Mouse (Mus musculus) adrenal gland, adult 8-10 months (tissue): ENCODE data around the gene Atg16l1. TPM values are rescaled to one million over a fixed set of nuclear protein-coding genes. Genes with fewer than 3 reads are reported as not detected.
"Not testable (repeated sequence)": the region's sequence is repeated elsewhere in the genome, so short reads cannot be mapped to it uniquely, and the experiment has no call there.

Experiments used
- DNase-seq: peaks from one replicate; pipeline ENCODE4 v3.0.0; 2022
- total RNA-seq, 4 experiments: library from RNA; stranded (reverse); gene quantifications; 2 replicates each; pipeline ENCODE4 v1.2.4; 2022

Gene Atg16l1
- total RNA-seq, 4 experiments from 2014 or later: 30.1 to 46.9 (median 34.6) TPM

- DNase-seq: no peak
Observed at GRCm38 (mm10) chr1:87774845-87775244, 19.2 kb downstream of the Atg16l1 start.

GRCm38 (mm10) chr1:87779204-87779785, 23.6 kb downstream of the Atg16l1 start:
- no peak for DNase-seq

- no peak for DNase-seq
Observed at GRCm38 (mm10) chr1:87785703-87786102, 30.0 kb downstream of the Atg16l1 start.

- no peak for DNase-seq
Observed at GRCm38 (mm10) chr1:87786251-87786650, 30.6 kb downstream of the Atg16l1 start.

- DNase-seq: no peak
Observed at GRCm38 (mm10) chr1:87789665-87790064, 34.0 kb downstream of the Atg16l1 start.

- DNase-seq: no peak
Observed at GRCm38 (mm10) chr1:87792438-87793137, 36.9 kb downstream of the Atg16l1 start.

GRCm38 (mm10) chr1:87793138-87793449, 37.4 kb downstream of the Atg16l1 start:
- DNase-seq: no peak

- no peak for DNase-seq
Observed at GRCm38 (mm10) chr1:87797702-87798101, 42.0 kb downstream of the Atg16l1 start.

- DNase-seq: peak; percentile 48
Observed at GRCm38 (mm10) chr1:87798306-87798705, 42.6 kb downstream of the Atg16l1 start.

GRCm38 (mm10) chr1:87803576-87803975, 47.9 kb downstream of the Atg16l1 start, which contains the start of gene Sag:
Gene Sag, plus strand, starts transcription at chr1:87803680.
- DNase-seq: no peak

- DNase-seq: no peak
Observed at GRCm38 (mm10) chr1:87807751-87808150, 52.1 kb downstream of the Atg16l1 start.

GRCm38 (mm10) chr1:87811391-87811790, 55.7 kb downstream of the Atg16l1 start:
- no peak for DNase-seq

GRCm38 (mm10) chr1:87812061-87812460, 56.4 kb downstream of the Atg16l1 start:
- DNase-seq: no peak

GRCm38 (mm10) chr1:87813155-87813554, 57.5 kb downstream of the Atg16l1 start:
- no peak for DNase-seq

GRCm38 (mm10) chr1:87813681-87814080, 58.0 kb downstream of the Atg16l1 start:
- DNase-seq: no peak

- DNase-seq: no peak
Observed at GRCm38 (mm10) chr1:87824420-87824995, 68.8 kb downstream of the Atg16l1 start.

- DNase-seq: no peak
Observed at GRCm38 (mm10) chr1:87825281-87825680, 69.6 kb downstream of the Atg16l1 start.

- DNase-seq: peak; percentile 65
Observed at GRCm38 (mm10) chr1:87825991-87826390, 70.3 kb downstream of the Atg16l1 start.

- DNase-seq: no peak
Observed at GRCm38 (mm10) chr1:87826474-87826873, 70.8 kb downstream of the Atg16l1 start.

- DNase-seq: not testable (repeated sequence)
Observed at GRCm38 (mm10) chr1:87827476-87827875, 71.8 kb downstream of the Atg16l1 start.

GRCm38 (mm10) chr1:87828185-87828584, 72.5 kb downstream of the Atg16l1 start:
- peak; percentile 56 for DNase-seq

- no peak for DNase-seq
Observed at GRCm38 (mm10) chr1:87828926-87829580, 73.4 kb downstream of the Atg16l1 start.

GRCm38 (mm10) chr1:87829621-87830211, 74.0 kb downstream of the Atg16l1 start:
- no peak for DNase-seq
